Mouse (Mus musculus) liver, postnatal 0 days (tissue): ENCODE measurements at regions not wholly inside any gene's neighbourhood (a gene's known extent, or its start where the extent isn't known, plus 50 kb on each side); places are given as distances from the start of the nearest gene placed in this dataset.

ENCODE experiments used
- ATAC-seq: fragments of 200-750 bp; cut with Nextera tagmentation; 2 replicates; pipeline ENCODE4 v1.8.0; 2017; ENCODE audit warnings: mild to moderate bottlenecking, moderate library complexity
- DNase-seq: peaks from one replicate; pipeline ENCODE4 v3.0.0-alpha.2; 2016
- H3K27ac ChIP-seq: fragments of 300-500 bp; sonication (generic); 2 replicates; pipeline ENCODE4 v1.5.1; 2014; ENCODE audit warnings: antibody characterized with exemption, moderate library complexity, mild to moderate bottlenecking, low read depth
- H3K27me3 ChIP-seq: fragments of 300-500 bp; sonication (generic); 2 replicates; pipeline ENCODE4 v1.6.1; 2014; ENCODE audit warnings: low read length, control low read depth, mixed read lengths; ENCODE audit not compliant: insufficient read depth
- H3K36me3 ChIP-seq: fragments of 300-500 bp; sonication (generic); replicated peaks from 2 replicates; pipeline ENCODE4 v1.6.1; 2014; ENCODE audit warnings: mild to moderate bottlenecking, control low read depth, low read length, moderate library complexity, mixed read lengths; ENCODE audit not compliant: insufficient read depth
- H3K4me1 ChIP-seq: fragments of 300-500 bp; sonication (generic); 2 replicates; pipeline ENCODE4 v1.6.1; 2014; ENCODE audit warnings: antibody characterized with exemption, mild to moderate bottlenecking, control low read depth; ENCODE audit not compliant: insufficient read depth
- H3K4me2 ChIP-seq: fragments of 300-500 bp; sonication (generic); 2 replicates; pipeline ENCODE4 v1.6.1; 2014; ENCODE audit warnings: low read depth, mild to moderate bottlenecking, low read length, moderate library complexity, mixed read lengths
- H3K4me3 ChIP-seq: fragments of 300-500 bp; sonication (generic); 2 replicates; pipeline ENCODE4 v1.5.1; 2014; ENCODE audit warnings: low read depth, low read length
- H3K9ac ChIP-seq: fragments of 300-500 bp; sonication (generic); replicated peaks from 2 replicates; pipeline ENCODE4 v1.6.1; 2014; ENCODE audit warnings: mild to moderate bottlenecking, moderate library complexity
- H3K9me3 ChIP-seq: fragments of 300-500 bp; sonication (generic); 2 replicates; pipeline ENCODE4 v1.6.1; 2016; ENCODE audit warnings: mild to moderate bottlenecking, control low read depth, low read length, mixed read lengths
- CTCF ChIP-seq: sonication (generic); IDR thresholded peaks from 2 replicates; pipeline ENCODE4 v1.5.1; 2016; ENCODE audit warnings: antibody characterized with exemption, low read depth
- EP300 ChIP-seq: IDR thresholded peaks from 2 replicates; pipeline ENCODE4 v1.6.1; 2016; ENCODE audit warnings: antibody characterized with exemption, low read depth, mild to moderate bottlenecking
- WGBS: fragments of 180-500 bp; shearing (Covaris S2); extraction: QIAGEN DNeasy Blood & Tissue Kit; methylation state at CpG from one replicate; pipeline ENCODE4 v1.1.7; 2014; ENCODE audit not compliant: insufficient replicate concordance; 5-methylcytosine and 5-hydroxymethylcytosine counted together

- H3K9ac ChIP-seq = no peak overlapping the region
- WGBS = 69% methylated on average over 8 of the region's 8 CpGs
- TF ChIP-seq EP300 = no peak
- no peak for TF ChIP-seq CTCF
- DNase-seq (no peak), ATAC-seq (no peak)
- H3K4me2 ChIP-seq = no peak overlapping the region
- no peak overlapping the region for H3K4me3 ChIP-seq
- H3K27ac ChIP-seq = no peak overlapping the region
- H3K36me3 ChIP-seq = no peaks in the 10 kb centered on the region
- no peaks in the 10 kb centered on the region for H3K9me3 ChIP-seq
- H3K4me1 ChIP-seq = no peaks in the 10 kb centered on the region
- H3K27me3 ChIP-seq = no peaks in the 10 kb centered on the region
Measured at GRCm38 (mm10) chr9:101734271-101734670, 127.4 kb upstream of the 9630041A04Rik start.

- H3K4me3 ChIP-seq = no peak overlapping the region
- H3K27me3 ChIP-seq = no peaks in the 10 kb centered on the region
- H3K9me3 ChIP-seq = no peaks in the 10 kb centered on the region
- TF ChIP-seq EP300 (no peak), CTCF (no peak)
- no peak overlapping the region for H3K9ac ChIP-seq
- H3K4me2 ChIP-seq = no peak overlapping the region
- WGBS = 73% methylated on average over 13 of the region's 14 CpGs
- H3K36me3 ChIP-seq = no peaks in the 10 kb centered on the region
- no peak for ATAC-seq
- no peaks in the 10 kb centered on the region for H3K4me1 ChIP-seq
- no peak overlapping the region for H3K27ac ChIP-seq
- no peak for DNase-seq
Measured at GRCm38 (mm10) chr9:101733611-101734225, 127.9 kb upstream of the 9630041A04Rik start.

GRCm38 (mm10) chr9:101730136-101730535 lies 131.5 kb upstream of the 9630041A04Rik start:
- no peak overlapping the region for H3K27ac ChIP-seq
- H3K4me1 ChIP-seq = no peaks in the 10 kb centered on the region
- no peaks in the 10 kb centered on the region for H3K27me3 ChIP-seq
- H3K9me3 ChIP-seq = no peaks in the 10 kb centered on the region
- no peak for DNase-seq
- TF ChIP-seq EP300 = no peak
- no peak for TF ChIP-seq CTCF
- no peak overlapping the region for H3K4me2 ChIP-seq
- H3K36me3 ChIP-seq = no peaks in the 10 kb centered on the region
- WGBS = 50% methylated on average over 3 of the region's 3 CpGs
- no peak for ATAC-seq
- no peak overlapping the region for H3K4me3 ChIP-seq
- no peak overlapping the region for H3K9ac ChIP-seq

DNA sequence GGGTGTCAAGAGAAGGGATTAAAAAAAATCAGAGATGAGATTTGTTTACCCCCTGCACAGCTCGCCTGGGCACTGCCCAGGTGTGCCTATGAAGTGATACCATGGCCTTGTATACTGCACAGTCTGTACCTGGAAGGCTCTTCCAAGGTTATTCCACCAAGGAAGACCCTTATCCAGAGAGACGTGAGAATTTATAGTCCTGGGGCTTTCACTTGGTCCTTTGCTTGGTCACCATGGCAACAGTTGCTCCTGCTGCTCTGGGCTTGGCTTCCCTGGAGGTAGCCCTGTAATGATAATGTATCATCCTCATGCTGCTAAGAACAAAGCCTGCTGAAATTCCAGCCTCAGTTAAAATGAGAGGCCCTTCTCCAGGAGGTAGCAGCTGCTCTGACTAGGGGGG lies 143.7 kb upstream of the 9630041A04Rik start:
- H3K27ac ChIP-seq = no peak overlapping the region
- no peaks in the 10 kb centered on the region for H3K36me3 ChIP-seq

GRCm38 (mm10) chr9:101716326-101716725 lies 145.3 kb upstream of the 9630041A04Rik start:
- WGBS = 49% methylated on average over 5 of the region's 5 CpGs
- DNase-seq (no peak), ATAC-seq (no peak)
- no peak overlapping the region for H3K4me2 ChIP-seq
- no peak overlapping the region for H3K9ac ChIP-seq
- TF ChIP-seq CTCF = no peak
- TF ChIP-seq EP300 = no peak
- no peak overlapping the region for H3K27ac ChIP-seq
- H3K27me3 ChIP-seq = no peaks in the 10 kb centered on the region
- no peaks in the 10 kb centered on the region for H3K9me3 ChIP-seq
- H3K36me3 ChIP-seq = no peaks in the 10 kb centered on the region
- no peaks in the 10 kb centered on the region for H3K4me1 ChIP-seq
- H3K4me3 ChIP-seq = no peak overlapping the region

More for the DNA sequence above, 143.7 kb upstream of the 9630041A04Rik start:
- no peak overlapping the region for H3K4me3 ChIP-seq
- ATAC-seq (no peak), DNase-seq (no peak)
- H3K4me2 ChIP-seq = no peak overlapping the region
- no peak overlapping the region for H3K9ac ChIP-seq
- WGBS = 38% methylated on average over 2 of the region's 2 CpGs
- H3K4me1 ChIP-seq = no peaks in the 10 kb centered on the region
- TF ChIP-seq EP300 = no peak
- TF ChIP-seq CTCF = no peak
- H3K27me3 ChIP-seq = no peaks in the 10 kb centered on the region
- H3K9me3 ChIP-seq = no peaks in the 10 kb centered on the region

DNA sequence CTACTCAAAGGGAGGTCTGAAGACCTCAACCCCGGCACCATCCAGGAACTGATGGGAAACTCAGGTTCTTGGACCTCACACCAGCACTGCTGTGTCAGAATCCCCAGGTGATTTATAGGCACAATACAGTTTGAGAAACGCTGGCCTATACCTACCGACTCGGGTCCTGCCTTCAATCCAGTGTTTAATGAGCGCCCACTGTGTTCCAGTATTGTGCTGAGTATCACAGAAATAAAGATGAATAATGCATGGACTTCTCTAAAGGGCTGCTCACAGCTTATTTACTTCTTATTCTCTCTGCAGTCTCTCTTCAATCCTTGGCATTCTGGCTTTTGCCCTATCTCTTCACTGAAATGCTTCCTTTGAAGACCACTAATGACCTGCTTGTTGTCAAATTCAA lies 146.8 kb upstream of the 9630041A04Rik start:
- Histone ChIP-seq H3K4me3 (no peak overlapping the region), H3K36me3 (no peaks in the 10 kb centered on the region), H3K9me3 (no peaks in the 10 kb centered on the region), H3K4me2 (no peak overlapping the region), H3K27me3 (no peaks in the 10 kb centered on the region), H3K9ac (no peak overlapping the region), H3K27ac (no peak overlapping the region), H3K4me1 (no peaks in the 10 kb centered on the region)
- DNase-seq (no peak), ATAC-seq (no peak)
- 62% methylated on average over 5 of the region's 5 CpGs for WGBS
- TF ChIP-seq CTCF = no peak

GRCm38 (mm10) chr9:101710611-101711071 lies 151.0 kb upstream of the 9630041A04Rik start:
- H3K9me3 ChIP-seq = no peaks in the 10 kb centered on the region
- TF ChIP-seq EP300 (no peak), CTCF (no peak)
- DNase-seq (no peak), ATAC-seq (no peak)
- H3K4me2 ChIP-seq = no peak overlapping the region
- no peaks in the 10 kb centered on the region for H3K27me3 ChIP-seq
- H3K27ac ChIP-seq = no peak overlapping the region
- H3K4me3 ChIP-seq = no peak overlapping the region
- no peaks in the 10 kb centered on the region for H3K4me1 ChIP-seq
- H3K9ac ChIP-seq = no peak overlapping the region
- 81% methylated on average over 8 of the region's 8 CpGs for WGBS
- H3K36me3 ChIP-seq = no peaks in the 10 kb centered on the region
